ENCODE assay signal across 20 mouse cellular contexts in genomic region chr5:121156121-121156520, GRCm38 (mm10). TPM values are rescaled to one million over a fixed set of nuclear protein-coding genes. Genes with fewer than 3 reads are reported as not detected.
A peak's percentile ranks its signal among the peaks of the same experiment; 100 is the strongest.
DNase-seq lines count a peak whose midpoint lies in the region; ATAC-seq lines count a peak whose summit lies in the region.
"Had no signal": no experiment of that assay in that cellular context is flagged by ENCODE, and none has a peak within 500 bp of the region (broad histone marks: within the 10 kb centered on the region; RNA-seq: fewer than 3 reads in every experiment).

No protein-coding gene starts in this region.

- WGBS in heart, embryonic 15.5 days = 80% methylated on average over 4 of the region's 4 CpGs
- WGBS in heart, embryonic 10.5 days = 87% methylated on average over 4 of the region's 4 CpGs
- WGBS in midbrain, embryonic 14.5 days = 95% methylated on average over 4 of the region's 4 CpGs
- WGBS in midbrain, embryonic 10.5 days = 93% methylated on average over 4 of the region's 4 CpGs

- peaks cover 18% of the 10 kb centered on the region for H3K4me1 ChIP-seq in heart, embryonic 15.5 days (replicated peaks)
- peaks cover 28% of the 10 kb centered on the region for H3K4me1 ChIP-seq in heart, embryonic 10.5 days
- no peaks in the 10 kb centered on the region for H3K4me1 ChIP-seq in midbrain, embryonic 14.5 days (ENCODE audit: control insufficient read depth, insufficient read depth, low read length)
- H3K4me1 ChIP-seq in midbrain, embryonic 10.5 days = no peaks in the 10 kb centered on the region
- H3K4me1 ChIP-seq: embryonic facial prominence, embryonic 13.5 days; forebrain, embryonic 12.5 days had no signal

- no peaks in the 10 kb centered on the region for H3K27me3 ChIP-seq in heart, embryonic 15.5 days
- no peaks in the 10 kb centered on the region for H3K27me3 ChIP-seq in heart, embryonic 10.5 days (ENCODE audit: insufficient read depth, poor library complexity, severe bottlenecking)
- no peaks in the 10 kb centered on the region for H3K27me3 ChIP-seq in midbrain, embryonic 14.5 days (ENCODE audit: control insufficient read depth, insufficient read depth, low read length)
- no peaks in the 10 kb centered on the region for H3K27me3 ChIP-seq in midbrain, embryonic 10.5 days (ENCODE audit: low read depth, poor library complexity, severe bottlenecking)
- H3K27me3 ChIP-seq: embryonic facial prominence, embryonic 13.5 days; forebrain, embryonic 12.5 days had no signal

- H3K4me2 ChIP-seq in heart, embryonic 15.5 days = no peak overlapping the region
- H3K4me2 ChIP-seq in midbrain, embryonic 14.5 days (ENCODE audit: low read length) = no peak overlapping the region
- H3K4me2 ChIP-seq: embryonic facial prominence, embryonic 13.5 days; forebrain, embryonic 12.5 days had no signal

- peaks cover 47% of the 10 kb centered on the region for H3K36me3 ChIP-seq in heart, embryonic 15.5 days
- H3K36me3 ChIP-seq in heart, embryonic 10.5 days = peaks cover 92% of the 10 kb centered on the region
- peaks cover 71% of the 10 kb centered on the region for H3K36me3 ChIP-seq in midbrain, embryonic 14.5 days (ENCODE audit: control insufficient read depth, insufficient read depth, low read length)
- H3K36me3 ChIP-seq in midbrain, embryonic 10.5 days = peaks cover 99% of the 10 kb centered on the region

- H3K9ac ChIP-seq in heart, embryonic 15.5 days = no peak overlapping the region
- H3K9ac ChIP-seq in midbrain, embryonic 14.5 days (replicated peaks; ENCODE audit: low read length) = no peak overlapping the region
- H3K9ac ChIP-seq: embryonic facial prominence, embryonic 13.5 days; forebrain, embryonic 12.5 days had no signal

- H3K27ac ChIP-seq in heart, embryonic 15.5 days = peak overlapping the region; percentile 22
- no peak overlapping the region for H3K27ac ChIP-seq in heart, embryonic 10.5 days
- H3K27ac ChIP-seq in midbrain, embryonic 14.5 days (replicated peaks; ENCODE audit: low read depth, low read length) = 0 out of 2 replicates have a peak overlapping the region, but pooled peaks have one; percentile 5
- no peak overlapping the region for H3K27ac ChIP-seq in midbrain, embryonic 10.5 days (replicated peaks)
- H3K27ac ChIP-seq: embryonic facial prominence, embryonic 13.5 days; forebrain, embryonic 12.5 days; hindbrain, embryonic 10.5 days had no signal

- ATAC-seq in heart, embryonic 15.5 days (replicated peaks; ENCODE audit: insufficient number of reproducible peaks, insufficient read depth, low FRiP score, low read depth) = no peak
- ATAC-seq in midbrain, embryonic 14.5 days (ENCODE audit: low FRiP score, low TSS enrichment) = no peak
- ATAC-seq: forebrain, embryonic 16.5 days; hindbrain, embryonic 16.5 days; inflammation-experienced regulatory T-cells, adult 6 months had no signal

- DNase-seq in adrenal gland, postnatal 36 days = peak; percentile 46 to 52
- DNase-seq in adrenal gland, postnatal 25 days = no peak
- no peak for DNase-seq in heart, embryonic 10.5 days (ENCODE audit: low spot score)
- no peak for DNase-seq in midbrain, embryonic 14.5 days
- DNase-seq in midbrain, embryonic 10.5 days (ENCODE audit: low spot score) = no peak
- DNase-seq: adrenal gland, postnatal 14 days; cerebellum, adult 11-12 months; cerebellum, adult 9-11 months; cerebellum, postnatal 36 days; gastrocnemius, postnatal 10 days; heart, postnatal 14 days; kidney, adult 11 months; kidney, adult 9 months had no signal

- H3K9me3 ChIP-seq in heart, embryonic 15.5 days (replicated peaks) = no peaks in the 10 kb centered on the region
- H3K9me3 ChIP-seq in heart, embryonic 10.5 days = no peaks in the 10 kb centered on the region
- no peaks in the 10 kb centered on the region for H3K9me3 ChIP-seq in midbrain, embryonic 14.5 days (ENCODE audit: control insufficient read depth, low read length)
- H3K9me3 ChIP-seq in midbrain, embryonic 10.5 days (replicated peaks) = no peaks in the 10 kb centered on the region
- H3K9me3 ChIP-seq: embryonic facial prominence, embryonic 13.5 days; forebrain, embryonic 12.5 days; hindbrain, embryonic 10.5 days had no signal

- no peak overlapping the region for H3K4me3 ChIP-seq in heart, embryonic 15.5 days
- H3K4me3 ChIP-seq in heart, embryonic 10.5 days = no peak overlapping the region
- no peak overlapping the region for H3K4me3 ChIP-seq in midbrain, embryonic 14.5 days (replicated peaks; ENCODE audit: low read depth, low read length)
- no peak overlapping the region for H3K4me3 ChIP-seq in midbrain, embryonic 10.5 days
- H3K4me3 ChIP-seq: embryonic facial prominence, embryonic 13.5 days; forebrain, embryonic 12.5 days; hindbrain, embryonic 10.5 days had no signal

RNA-seq across cellular contexts. Expression of gene Ptpn11, which starts 35.1 kb away (rescaled TPM):
- total RNA-seq in adrenal gland, postnatal 36 days (2021) = 100 to 1,000 TPM; 100 to 135 TPM
- 92.7 and 98.6 TPM in 2 replicates for total RNA-seq in adrenal gland, postnatal 25 days (2021)
- polyA plus RNA-seq in heart, embryonic 15.5 days (2015; fragmentation: Nextera tagmentation; extraction: Ambion mirVana) = 18.5 and 20.0 TPM in 2 replicates
- polyA plus RNA-seq in heart, embryonic 10.5 days (2016; fragmentation: Nextera tagmentation; extraction: Ambion mirVana) = 27.2 and 27.8 TPM in 2 replicates
- 29.7 and 32.7 TPM in 2 replicates for polyA plus RNA-seq in midbrain, embryonic 14.5 days (2014; fragmentation: Nextera tagmentation; extraction: Ambion mirVana)
- polyA plus RNA-seq in midbrain, embryonic 10.5 days (2016; fragmentation: Nextera tagmentation; extraction: Ambion mirVana) = 23.5 and 23.9 TPM in 2 replicates

RNA-seq across cellular contexts. Expression of gene Rpl6, which starts 48.2 kb away (rescaled TPM):
- 1,000 to 10,000 TPM; 1,036 to 1,050 TPM for total RNA-seq in adrenal gland, postnatal 36 days (2021)
- 923 and 949 TPM in 2 replicates for total RNA-seq in adrenal gland, postnatal 25 days (2021)
- polyA plus RNA-seq in heart, embryonic 15.5 days (2015; fragmentation: Nextera tagmentation; extraction: Ambion mirVana) = 323 and 339 TPM in 2 replicates
- polyA plus RNA-seq in heart, embryonic 10.5 days (2016; fragmentation: Nextera tagmentation; extraction: Ambion mirVana) = 463 and 580 TPM in 2 replicates
- 432 and 438 TPM in 2 replicates for polyA plus RNA-seq in midbrain, embryonic 14.5 days (2014; fragmentation: Nextera tagmentation; extraction: Ambion mirVana)
- 565 and 656 TPM in 2 replicates for polyA plus RNA-seq in midbrain, embryonic 10.5 days (2016; fragmentation: Nextera tagmentation; extraction: Ambion mirVana)

Comparison
In these comparisons a context has a peak if more than half of its experiments do, and no peak if none do; other contexts are left out.
1. DNase-seq: peak in adrenal gland, postnatal 36 days (2 of 2); none in adrenal gland, postnatal 25 days (single experiment), heart, embryonic 10.5 days (single experiment), midbrain, embryonic 14.5 days (single experiment) and midbrain, embryonic 10.5 days (single experiment).
2. H3K27ac ChIP-seq: peak in heart, embryonic 15.5 days (single experiment) and midbrain, embryonic 14.5 days (single experiment); none in heart, embryonic 10.5 days (single experiment) and midbrain, embryonic 10.5 days (single experiment).